Mouse (Mus musculus) right cerebral cortex, postnatal 14 days (tissue): ENCODE results near the gene 4930518I15Rik.
"Not testable (repeated sequence)": the region's sequence is repeated elsewhere in the genome, so short reads cannot be mapped to it uniquely, and the experiment has no call there.

Source experiments
- DNase-seq: peaks from one replicate; pipeline ENCODE4 v3.0.0; 2022

The 4930518I15Rik gene

DNA sequence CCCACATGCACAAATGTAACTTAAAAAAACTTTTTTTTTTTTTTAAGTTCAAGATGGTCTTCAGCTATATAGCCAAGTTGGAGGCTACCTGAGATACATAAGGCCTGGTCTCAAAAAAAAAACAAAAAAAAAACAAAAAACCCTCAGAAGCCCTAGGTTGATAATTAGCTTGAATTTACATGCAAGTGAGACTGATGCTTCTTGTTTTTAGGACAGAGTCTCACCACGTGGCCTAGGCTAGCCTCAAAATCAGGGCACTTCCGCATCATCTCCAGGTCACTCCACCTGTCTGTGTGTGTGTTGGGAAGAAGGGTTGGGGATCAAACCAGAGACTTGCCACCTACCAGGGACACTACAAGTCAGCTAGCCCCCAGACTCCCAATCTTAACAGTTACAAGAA lies at the start of gene 4930518I15Rik:
Gene 4930518I15Rik, minus strand, starts transcription at position 112 of the 400 bp plus-strand sequence.
- DNase-seq, result no peak

DNA sequence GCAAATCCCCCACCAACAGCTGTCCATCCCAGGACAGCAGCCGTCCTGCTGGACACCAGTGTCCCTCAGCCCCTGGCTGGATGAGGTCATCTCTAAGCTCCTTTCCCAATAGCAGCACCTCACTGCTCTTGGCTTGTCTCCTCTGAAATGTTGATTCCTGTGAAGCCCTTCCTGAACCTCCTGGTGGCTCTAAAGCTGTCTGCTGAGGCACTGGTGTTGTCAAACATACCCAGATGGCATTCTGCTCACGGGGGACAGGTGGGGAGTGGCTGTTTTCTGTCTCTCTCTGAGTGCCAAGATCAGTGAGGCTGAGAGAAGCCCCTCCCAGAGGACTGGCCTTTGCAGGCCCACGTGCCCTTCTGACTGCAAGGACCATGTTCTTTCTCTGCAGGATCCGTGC lies 48.2 kb upstream of the 4930518I15Rik start:
- not testable (repeated sequence) for DNase-seq

DNA sequence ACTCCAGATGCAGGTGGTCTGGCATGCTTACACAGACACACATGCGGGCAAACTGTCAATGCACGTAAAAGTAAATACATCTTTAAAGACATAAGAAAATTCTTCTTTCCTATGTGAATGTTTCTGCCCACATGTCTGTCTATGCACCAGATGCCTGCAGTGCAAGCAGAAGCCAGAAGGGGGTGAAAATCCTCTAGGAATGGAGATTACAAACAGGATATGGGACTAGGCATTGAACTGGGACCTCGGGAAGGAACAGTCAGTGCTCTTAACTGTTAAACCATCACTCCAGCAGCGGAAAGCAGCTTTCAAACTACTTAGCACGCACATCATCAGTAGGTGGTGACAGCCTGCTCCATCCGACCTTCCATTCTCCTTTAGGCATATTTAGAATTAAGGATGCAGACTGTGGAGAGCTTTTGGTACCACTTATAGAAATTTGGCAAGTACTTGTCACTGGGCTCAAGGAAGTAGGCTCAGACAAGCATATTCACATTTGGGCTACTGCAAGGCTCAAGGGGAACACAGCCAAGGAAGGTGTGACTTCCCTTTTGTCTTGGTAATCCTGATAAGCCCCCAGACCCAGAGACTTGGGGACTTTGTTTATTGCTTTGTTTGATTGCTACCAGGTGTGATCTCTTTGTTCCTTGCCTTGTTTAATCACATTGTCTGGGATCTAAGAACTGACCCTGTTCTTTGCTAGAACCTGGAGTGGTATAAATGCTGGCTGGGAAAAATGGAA lies 47.4 kb upstream of the 4930518I15Rik start:
- DNase-seq, result peak; percentile 81

DNA sequence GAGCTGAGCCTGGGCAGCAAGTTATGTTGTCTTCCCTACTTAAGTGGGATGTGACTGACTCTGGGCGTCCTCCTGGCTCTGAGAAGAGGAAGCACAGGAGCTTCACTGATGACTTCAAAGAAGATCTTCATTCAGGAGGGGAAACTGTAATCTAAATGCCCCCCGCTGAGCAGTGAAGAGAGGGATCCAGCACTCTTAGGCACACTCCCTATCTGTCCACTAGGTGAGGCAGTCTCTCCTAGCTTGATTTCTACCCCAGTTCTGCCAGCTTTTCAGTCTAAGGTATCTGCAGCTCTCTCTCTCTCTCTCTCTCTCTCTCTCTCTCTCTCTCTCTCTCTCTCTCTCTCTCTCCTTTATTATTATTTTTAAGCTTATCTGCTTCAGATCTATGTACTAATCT lies 45.6 kb upstream of the 4930518I15Rik start:
- no peak for DNase-seq

DNA sequence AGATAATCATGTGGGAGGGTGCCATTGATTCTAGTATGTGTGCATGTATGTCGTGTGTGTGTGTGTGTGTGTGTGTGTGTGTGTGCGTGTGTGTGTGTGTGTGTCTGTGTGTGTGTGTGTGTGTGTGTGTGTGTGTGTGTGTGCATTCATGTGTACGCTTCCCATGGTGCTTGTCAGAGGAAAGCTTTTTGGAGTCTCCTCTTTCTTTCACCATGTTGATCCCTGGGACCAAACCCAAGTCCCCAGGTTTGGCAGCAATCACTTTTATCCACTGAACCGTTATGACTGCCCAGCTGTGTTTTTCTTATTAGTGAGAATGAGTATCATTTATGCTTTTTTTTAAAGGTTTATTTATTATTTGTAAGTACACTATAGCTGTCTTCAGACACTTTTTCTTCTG lies 44.7 kb upstream of the 4930518I15Rik start:
- DNase-seq, result not testable (repeated sequence)

- DNase-seq, result no peak
Observed at GRCm38 (mm10) chr2:156901883-156902282, 44.1 kb upstream of the 4930518I15Rik start.

- no peak for DNase-seq
Observed at GRCm38 (mm10) chr2:156901344-156901743, 43.6 kb upstream of the 4930518I15Rik start.

DNA sequence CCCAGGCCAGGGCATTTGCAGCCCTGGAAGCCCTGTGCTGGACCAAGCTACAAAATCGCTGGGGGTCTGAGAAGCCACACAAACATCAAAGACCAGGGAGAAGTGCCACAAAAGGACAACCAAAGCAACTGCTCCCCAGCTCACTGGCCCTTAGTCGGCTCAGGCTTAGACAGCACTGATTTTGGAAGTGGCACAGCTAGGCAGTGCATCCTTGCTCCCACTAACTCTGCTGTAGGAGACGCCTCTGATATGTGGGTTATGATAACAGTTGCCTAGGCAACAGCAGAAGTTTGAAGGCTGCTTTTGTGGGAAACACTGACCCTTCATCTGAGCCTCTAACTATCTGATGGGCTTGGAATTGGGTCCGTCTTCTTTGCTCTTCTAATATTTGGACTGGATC lies 41.4 kb upstream of the 4930518I15Rik start:
- no peak for DNase-seq

DNA sequence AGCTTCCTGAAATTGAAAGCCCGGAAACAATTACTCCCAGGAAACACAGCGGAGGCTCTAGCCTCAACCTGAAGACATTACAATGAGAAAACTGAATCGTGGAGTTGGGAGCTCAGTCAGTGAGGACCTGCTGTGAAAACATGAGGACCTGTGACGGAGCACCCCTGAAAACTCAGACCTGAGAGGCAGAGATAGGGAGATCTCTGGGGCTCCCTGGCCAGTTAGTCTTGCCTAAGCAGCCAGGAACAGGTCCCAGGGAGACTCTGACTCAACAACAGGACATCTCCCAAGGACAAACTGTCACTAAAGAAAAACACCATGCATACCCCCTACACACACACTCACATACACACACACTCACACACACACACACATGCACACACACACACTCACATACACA lies 40.6 kb upstream of the 4930518I15Rik start:
- DNase-seq, result no peak

DNA sequence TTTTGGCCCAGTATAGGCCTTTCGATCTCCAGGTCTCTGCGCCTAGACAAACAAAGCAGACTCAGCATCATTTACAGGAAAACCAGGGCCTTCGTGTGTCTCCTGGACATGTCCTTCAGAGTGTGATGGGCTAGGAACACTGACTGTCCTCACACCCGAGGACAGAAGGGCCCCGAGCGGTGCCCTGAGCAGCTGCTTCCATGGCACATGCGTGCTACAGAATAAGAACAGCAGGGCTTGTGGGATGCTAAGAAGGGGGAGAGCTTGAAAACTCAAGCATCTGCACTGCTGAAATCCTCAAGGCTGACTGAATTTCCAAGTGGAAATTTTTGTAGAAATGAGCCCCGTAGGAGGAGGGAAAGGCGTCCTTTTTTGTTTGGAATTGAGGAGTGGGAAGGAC lies 39.3 kb upstream of the 4930518I15Rik start:
- no peak for DNase-seq

GRCm38 (mm10) chr2:156896384-156896914 lies 38.7 kb upstream of the 4930518I15Rik start:
- DNase-seq, result no peak

DNA sequence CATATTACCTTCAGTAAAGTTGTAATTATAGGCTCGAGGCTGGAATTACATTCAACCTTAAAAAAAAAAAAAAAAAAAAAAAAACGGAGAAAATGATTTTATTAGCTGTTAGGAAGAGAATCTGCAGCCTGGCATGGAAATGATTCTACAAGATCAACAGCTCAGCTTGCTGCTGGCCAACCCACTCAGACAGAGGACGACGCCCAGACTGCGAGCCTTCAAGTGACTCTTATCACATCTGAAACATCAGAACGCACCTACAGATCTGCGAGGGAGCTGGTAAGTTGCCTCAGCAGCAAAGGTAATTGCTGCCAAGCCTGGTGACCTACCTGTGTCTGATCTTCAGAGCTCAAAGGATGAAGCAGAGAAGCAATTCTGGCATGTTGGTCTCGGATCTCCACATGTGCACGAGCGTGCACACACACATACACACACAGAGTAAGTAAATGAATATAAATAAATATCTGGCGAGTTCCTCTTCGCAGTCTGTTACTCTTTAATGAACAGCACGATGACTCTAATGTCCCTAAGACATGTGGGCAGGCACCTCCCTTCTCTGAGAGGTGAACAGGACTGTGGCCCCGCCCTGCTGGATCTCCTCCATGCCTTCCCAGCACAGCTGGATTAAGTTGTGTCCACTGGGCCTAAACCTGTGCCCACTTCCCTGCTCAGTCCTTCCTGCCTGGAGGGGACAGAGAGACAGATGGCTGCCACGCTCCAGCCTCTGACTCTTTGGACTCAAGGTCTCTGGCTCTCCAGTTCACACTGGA lies 36.9 kb upstream of the 4930518I15Rik start:
- no peak for DNase-seq

DNA sequence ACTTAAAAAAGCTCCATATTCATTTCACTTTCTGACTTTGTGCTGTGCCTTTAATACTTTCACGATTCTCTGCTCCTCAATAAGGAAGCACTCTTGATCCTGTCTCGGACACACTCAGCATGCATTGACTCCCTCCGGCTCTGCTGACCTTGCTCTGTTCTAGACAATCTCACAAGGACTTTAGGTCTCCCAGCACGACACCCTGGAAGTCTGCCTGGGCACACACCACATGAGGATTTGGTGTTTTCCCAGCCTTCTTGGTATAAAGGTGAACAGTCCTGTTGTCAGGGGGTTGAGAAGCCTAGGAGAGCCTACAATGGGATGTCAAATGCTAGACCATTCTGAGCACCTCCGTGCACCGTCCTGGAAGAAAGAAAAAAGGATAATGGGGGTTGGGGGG lies 35.1 kb upstream of the 4930518I15Rik start:
- no peak for DNase-seq

DNA sequence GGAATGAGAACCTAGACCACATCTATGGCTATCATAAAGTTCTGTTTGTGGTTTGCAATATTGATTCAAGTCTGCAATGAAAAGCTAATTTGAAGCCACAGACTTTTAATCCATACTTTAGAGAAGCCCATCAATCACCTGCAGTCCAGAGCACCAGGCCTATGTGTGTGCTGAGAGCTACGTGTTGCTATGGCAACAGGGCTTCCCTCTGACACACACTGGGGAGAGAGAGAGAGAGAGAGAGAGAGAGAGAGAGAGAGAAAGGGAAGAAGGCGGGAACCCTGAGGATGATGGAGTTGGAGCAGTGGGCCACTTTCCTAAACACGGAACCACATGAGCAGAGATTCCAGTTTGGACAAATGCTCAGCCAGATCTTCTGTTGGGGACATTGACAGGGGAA lies 34.5 kb upstream of the 4930518I15Rik start:
- no peak for DNase-seq

GRCm38 (mm10) chr2:156888490-156888889 lies 30.7 kb upstream of the 4930518I15Rik start:
- no peak for DNase-seq

DNA sequence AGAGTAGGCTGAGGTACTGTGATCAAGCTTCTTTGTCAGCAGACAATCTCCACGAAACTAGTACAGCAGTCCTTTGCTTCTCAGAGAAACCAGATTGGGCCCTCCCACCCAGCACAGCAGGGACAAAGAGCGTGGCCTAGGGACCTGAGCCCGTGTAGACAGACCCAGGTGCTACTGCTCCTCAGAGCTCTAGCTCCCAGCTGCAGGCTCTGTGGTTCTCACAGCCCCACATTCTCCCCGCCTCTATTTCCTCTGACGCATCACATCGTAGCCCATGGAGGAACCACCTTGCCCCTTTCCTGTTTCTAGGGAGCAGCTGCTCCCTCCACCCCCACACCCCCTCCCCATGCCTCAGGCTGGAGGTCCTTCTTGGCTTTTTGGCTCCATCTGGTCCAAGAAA lies 29.3 kb upstream of the 4930518I15Rik start, which contains the start of gene Sla2:
Gene Sla2, minus strand, starts transcription at position 176 of the 400 bp plus-strand sequence.
- DNase-seq, result no peak

GRCm38 (mm10) chr2:156886084-156886631 lies 28.4 kb upstream of the 4930518I15Rik start:
- no peak for DNase-seq

- not testable (repeated sequence) for DNase-seq
Observed at GRCm38 (mm10) chr2:156885666-156886065, 27.9 kb upstream of the 4930518I15Rik start.

GRCm38 (mm10) chr2:156884396-156885211 lies 26.9 kb upstream of the 4930518I15Rik start:
- DNase-seq, result peak; percentile 16

DNA sequence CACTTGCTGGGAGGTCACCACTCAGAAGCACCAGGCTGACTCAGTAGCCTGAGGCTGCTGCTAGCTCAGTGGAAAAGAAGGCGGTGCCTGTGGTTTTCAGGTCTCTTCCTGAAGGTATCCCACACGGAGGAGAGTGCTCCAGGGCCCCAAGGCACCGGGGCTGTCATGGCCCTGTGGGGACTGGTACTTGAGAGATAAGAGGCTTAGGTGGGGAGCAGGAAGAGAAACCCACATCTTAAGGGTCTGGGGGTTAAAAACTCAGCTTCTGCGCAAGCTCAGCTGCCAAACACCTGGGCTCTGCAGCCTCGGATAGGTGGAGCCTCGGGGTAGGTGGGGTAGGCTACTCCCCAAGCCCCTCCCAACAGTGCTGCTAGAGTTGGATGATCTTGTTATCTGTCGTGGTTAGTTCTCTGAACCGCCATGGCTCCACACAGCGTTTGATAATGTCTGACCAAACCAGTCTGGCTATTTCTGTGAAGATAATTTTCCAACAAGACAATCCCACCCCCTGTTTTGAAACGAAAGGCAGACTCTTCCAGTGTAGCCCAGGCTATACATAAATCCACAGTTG lies 24.8 kb upstream of the 4930518I15Rik start:
- DNase-seq, result no peak

DNA sequence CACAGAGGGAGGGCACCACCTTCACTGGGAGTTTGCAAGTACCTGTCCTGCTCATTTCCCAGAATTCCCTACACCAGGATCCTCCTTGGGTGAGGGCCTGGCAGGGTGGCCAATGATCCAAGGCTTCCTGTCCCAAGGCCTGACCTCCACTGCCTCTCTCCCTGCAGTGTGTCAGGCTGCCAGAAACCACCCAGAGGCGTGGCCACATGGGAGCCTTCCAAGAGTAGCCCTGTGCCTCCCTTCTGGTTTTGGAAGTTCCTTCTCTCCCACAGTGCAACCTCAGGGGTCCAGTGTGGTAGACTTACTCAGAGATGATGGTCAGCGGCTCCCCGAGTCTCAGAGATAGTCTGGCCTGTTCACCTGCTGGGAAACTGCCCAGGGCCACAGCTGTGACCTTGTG lies 21.8 kb upstream of the 4930518I15Rik start:
- no peak for DNase-seq

- DNase-seq, result no peak
Observed at GRCm38 (mm10) chr2:156877726-156878125, 20.0 kb upstream of the 4930518I15Rik start.
